Mouse (Mus musculus) left cerebral cortex, adult 2 months (tissue): ENCODE data around the gene Rhoj. TPM values are rescaled to one million over a fixed set of nuclear protein-coding genes. Genes with fewer than 3 reads are reported as not detected.

Experiments
- DNase-seq, 2 experiments: peaks; one replicate each; pipeline ENCODE4 v3.0.0; 2021 to 2022; ENCODE audit warnings: low spot score in 2 of 2, mixed read lengths in 1 of 2; ENCODE audit errors: extremely low spot score in 1 of 2
- H3K27ac ChIP-seq: fragments of 200-600 bp; 2 replicates; pipeline ENCODE4 v1.8.1; 2022
- H3K4me3 ChIP-seq: fragments of 200-600 bp; 2 replicates; pipeline ENCODE4 v1.8.1; 2022
- CTCF ChIP-seq: fragments of 200-600 bp; IDR thresholded peaks from 2 replicates; pipeline ENCODE4 v1.8.1; 2022; ENCODE audit warnings: antibody characterized with exemption, mild to moderate bottlenecking, moderate library complexity
- intact Hi-C: fragments of 180-260 bp; cut with DNase I; formaldehyde crosslinking; loops from one replicate; pipeline ENCODE4 v1.15.1; 2025
- total RNA-seq, 2 experiments: library from RNA; stranded (reverse); gene quantifications; 2 replicates each; pipeline ENCODE4 v1.2.3; 2021

Gene Rhoj
- total RNA-seq, 2 experiments from 2014 or later = 3.7 to 5.5 TPM

- DNase-seq = no peak
- intact Hi-C loops = loop anchor here (5.0 kb wide), 1 partner anchor 1128 kb away; no protein-coding TSS in a partner anchor
- Histone ChIP-seq H3K27ac (no peak overlapping the region), H3K4me3 (no peak overlapping the region)
- no peak for TF ChIP-seq CTCF
These were observed 142.5 kb downstream of the Rhoj start for GRCm38 (mm10) chr12:75450592-75450991.

Other genes with a start within 250 kb of the Rhoj start
- 10 to 100 TPM; 83.7 to 88.1 TPM for gene Kcnh5, start 131.0 kb upstream of the Rhoj start, total RNA-seq
- gene Gphb5, start 108.5 kb downstream of the Rhoj start, total RNA-seq = not detected